Mouse (Mus musculus): ENCODE measurements around the gene Cacna2d4.

GRCm38 (mm10) chr6:119200362-119200761, 36.0 kb upstream of the Cacna2d4 start:
- TF ChIP-seq CTCF (IDR thresholded peaks at IDR 0.05; ENCODE audit: low read depth, low read length) (no peak), POLR2AphosphoS5 (IDR thresholded peaks at IDR 0.05; ENCODE audit: insufficient replicate concordance, low read depth, low read length) (no peak)

Measured in G1E (cell line).